Comparison of ENCODE assay signal across 8 mouse cellular contexts in genomic region chr2:135439546-135440517, GRCm38 (mm10).
DNase-seq lines count a peak whose midpoint lies in the region; ATAC-seq and TF ChIP-seq lines count a peak whose summit lies in the region.

No protein-coding gene starts in this region.

- TF ChIP-seq CTCF in left cerebral cortex, adult 2 months (IDR thresholded peaks at IDR 0.05) = peak; percentile 77

- peaks cover 6% of the 10 kb centered on the region for H3K4me1 ChIP-seq in forebrain, embryonic 16.5 days (replicated peaks; ENCODE audit: control insufficient read depth, insufficient read depth, low read length)
- H3K4me1 ChIP-seq in hindbrain, embryonic 14.5 days (replicated peaks; ENCODE audit: control insufficient read depth, insufficient read depth, low read length) = no peaks in the 10 kb centered on the region
- peaks cover 6% of the 10 kb centered on the region; the same call in 1 of the 2 replicates for H3K4me1 ChIP-seq in limb, embryonic 15.5 days

- no peak overlapping the region for H3ac ChIP-seq in myocyte (ENCODE audit: control insufficient read depth, insufficient read length)

- DNase-seq in left cerebral cortex, adult 2 months (ENCODE audit: extremely low spot score in 1 of 2, low spot score in 2 of 2) = no peak
- no peak for DNase-seq in left cerebral cortex, adult 8-10 months (ENCODE audit: low spot score in 2 of 2)
- DNase-seq in cerebellum, adult 18-20 months = peak; percentile 41 to 48
- DNase-seq in hindbrain, embryonic 14.5 days (ENCODE audit: low spot score) = peak; percentile 88
- peak; percentile 44 to 65 for DNase-seq in urinary bladder, postnatal 4 days (ENCODE audit: low spot score in 2 of 2)

- H3K27ac ChIP-seq in left cerebral cortex, adult 2 months = 0 out of 2 replicates have a peak overlapping the region, but pooled peaks have one; percentile 13
- no peak overlapping the region; the same call in 1 of the 2 replicates for H3K27ac ChIP-seq in forebrain, embryonic 16.5 days (ENCODE audit: low read length)
- H3K27ac ChIP-seq in hindbrain, embryonic 14.5 days = no peak overlapping the region
- H3K27ac ChIP-seq in limb, embryonic 15.5 days = peak overlapping the region; percentile 78

- no peak overlapping the region for H3K4me3 ChIP-seq in left cerebral cortex, adult 2 months
- 0 out of 2 replicates have a peak overlapping the region, but pooled peaks have one; percentile 11 for H3K4me3 ChIP-seq in forebrain, embryonic 16.5 days (replicated peaks; ENCODE audit: low read length)
- H3K4me3 ChIP-seq in hindbrain, embryonic 14.5 days (replicated peaks; ENCODE audit: low read length) = no peak overlapping the region
- H3K4me3 ChIP-seq in limb, embryonic 15.5 days = peak overlapping the region; percentile 20
- no peak overlapping the region for H3K4me3 ChIP-seq in myocyte

- peak overlapping the region; percentile 37 for H3K4me2 ChIP-seq in forebrain, embryonic 16.5 days (ENCODE audit: low read length)
- peak overlapping the region; percentile 26 for H3K4me2 ChIP-seq in hindbrain, embryonic 14.5 days (replicated peaks)
- peak overlapping the region; percentile 38 for H3K4me2 ChIP-seq in limb, embryonic 15.5 days
- peak overlapping the region; percentile 70 for H3K4me2 ChIP-seq in myocyte (ENCODE audit: low read depth)

- intact Hi-C loops in left cerebral cortex, adult 2 months (cut with DNase I) = loop anchor here (2.0 to 5.0 kb wide), 4 partner anchors 219 to 519 kb away; partner anchors contain the start of gene Plcb4

- peak; percentile 87 for ATAC-seq in forebrain, embryonic 16.5 days
- ATAC-seq in hindbrain, embryonic 14.5 days (ENCODE audit: low FRiP score) = peak; percentile 83; the same call in 1 of the 2 replicates
- no peak for ATAC-seq in limb, embryonic 15.5 days (ENCODE audit: insufficient number of reproducible peaks, low FRiP score, low TSS enrichment, low read depth)

- 7% methylated on average over 7 of the region's 7 CpGs for WGBS in forebrain, embryonic 16.5 days
- WGBS in hindbrain, embryonic 14.5 days = 8% methylated on average over 7 of the region's 7 CpGs
- WGBS in limb, embryonic 15.5 days = 6% methylated on average over 7 of the region's 7 CpGs

- no peak for TF ChIP-seq POLR2A in myocyte (IDR thresholded peaks at IDR 0.05; ENCODE audit: insufficient read length, low read depth)

- no peaks in the 10 kb centered on the region for H3K79me2 ChIP-seq in myocyte (ENCODE audit: control insufficient read depth, insufficient read depth)

- no peak overlapping the region for H3K9ac ChIP-seq in forebrain, embryonic 16.5 days (replicated peaks; ENCODE audit: low read depth, low read length)
- H3K9ac ChIP-seq in hindbrain, embryonic 14.5 days = no peak overlapping the region
- H3K9ac ChIP-seq in limb, embryonic 15.5 days = no peak overlapping the region

- no peaks in the 10 kb centered on the region for H3K9me3 ChIP-seq in forebrain, embryonic 16.5 days (ENCODE audit: control insufficient read depth, low read length)
- H3K9me3 ChIP-seq in hindbrain, embryonic 14.5 days (ENCODE audit: control insufficient read depth, low read length) = no peaks in the 10 kb centered on the region
- H3K9me3 ChIP-seq in limb, embryonic 15.5 days = no peaks in the 10 kb centered on the region

- no peaks in the 10 kb centered on the region for H3K27me3 ChIP-seq in forebrain, embryonic 16.5 days (replicated peaks; ENCODE audit: control insufficient read depth, insufficient read depth, low read length)
- no peaks in the 10 kb centered on the region for H3K27me3 ChIP-seq in hindbrain, embryonic 14.5 days (ENCODE audit: control insufficient read depth, insufficient read depth, low read length)
- H3K27me3 ChIP-seq in limb, embryonic 15.5 days = no peaks in the 10 kb centered on the region
- no peaks in the 10 kb centered on the region for H3K27me3 ChIP-seq in myocyte (ENCODE audit: control insufficient read depth, insufficient read depth, insufficient read length)

- H3K36me3 ChIP-seq in forebrain, embryonic 16.5 days (ENCODE audit: control insufficient read depth, insufficient read depth) = no peaks in the 10 kb centered on the region
- no peaks in the 10 kb centered on the region for H3K36me3 ChIP-seq in hindbrain, embryonic 14.5 days (replicated peaks; ENCODE audit: control insufficient read depth, insufficient read depth)
- no peaks in the 10 kb centered on the region for H3K36me3 ChIP-seq in limb, embryonic 15.5 days
- H3K36me3 ChIP-seq in myocyte (ENCODE audit: control insufficient read depth, insufficient read depth) = no peaks in the 10 kb centered on the region

TF ChIP-seq in myocyte, 11 proteins besides CTCF, POLR2A, EP300 and RAD21:
- TF ChIP-seq TCF3 (IDR thresholded peaks at IDR 0.05; ENCODE audit: insufficient read length, low read depth) = no peak
- TF ChIP-seq MAX (IDR thresholded peaks at IDR 0.05; ENCODE audit: low read depth) = no peak
- TF ChIP-seq MYOD1 (IDR thresholded peaks at IDR 0.05; ENCODE audit: control insufficient read depth in 1 of 3, insufficient read length in 2 of 3, low read depth in 2 of 3) = no peak
- no peak for TF ChIP-seq CEBPB (IDR thresholded peaks at IDR 0.05; ENCODE audit: insufficient read depth, poor library complexity, severe bottlenecking)

Comparison
In these comparisons a context has a peak if more than half of its experiments do, and no peak if none do; other contexts are left out.
1. DNase-seq: peak in cerebellum, adult 18-20 months (2 of 2), hindbrain, embryonic 14.5 days (single experiment) and urinary bladder, postnatal 4 days (2 of 2); none in left cerebral cortex, adult 2 months (0 of 2) and left cerebral cortex, adult 8-10 months (0 of 2).
2. H3K27ac ChIP-seq: peak in left cerebral cortex, adult 2 months (single experiment) and limb, embryonic 15.5 days (single experiment); none in forebrain, embryonic 16.5 days (single experiment) and hindbrain, embryonic 14.5 days (single experiment).
3. H3K4me3 ChIP-seq: peak in forebrain, embryonic 16.5 days (single experiment) and limb, embryonic 15.5 days (single experiment); none in left cerebral cortex, adult 2 months (single experiment), hindbrain, embryonic 14.5 days (single experiment) and myocyte (single experiment).
4. Peak in every context shown above with its lines, with median percentiles within 50 percentile points of each other: H3K4me2 ChIP-seq.